Mouse (Mus musculus): ENCODE data around the gene Guk1. TPM values are rescaled to one million over a fixed set of nuclear protein-coding genes. Genes with fewer than 3 reads are reported as not detected.

Guk1 gene
- polyA plus RNA-seq, 1 experiment from 2014 or later, result 205 TPM

GRCm38 (mm10) chr11:59208153-59208831 lies 16.3 kb upstream of the Guk1 start, which contains the start of gene 2310033P09Rik:
Gene 2310033P09Rik (plus strand): TSS chr11:59208321.
- Histone ChIP-seq H3K9ac (replicated peaks; ENCODE audit: low read length) (peak within 1 kb of the TSS; percentile 87), H3K4me2 (ENCODE audit: low read length) (peak within 1 kb of the TSS; percentile 86), H3K36me3 (ENCODE audit: control insufficient read depth, insufficient read depth, low read length) (peaks cover 50% of the 10 kb centered on the region), H3K4me3 (replicated peaks; ENCODE audit: low read depth, low read length) (peak within 1 kb of the TSS; percentile 89), H3K9me3 (ENCODE audit: control insufficient read depth, low read length) (no peaks in the 10 kb centered on the region), H3K27ac (replicated peaks; ENCODE audit: low read depth, low read length) (peak within 1 kb of the TSS; percentile 89), H3K27me3 (ENCODE audit: control insufficient read depth, insufficient read depth, low read length) (no peaks in the 10 kb centered on the region), H3K4me1 (ENCODE audit: control insufficient read depth, insufficient read depth, low read length) (peaks cover 11% of the 10 kb centered on the region)
- DNase-seq (peak; percentile 99), ATAC-seq (ENCODE audit: low FRiP score, low TSS enrichment) (peak; percentile 92)
- WGBS, result under 1% methylated on average over 67 of the region's 67 CpGs

DNA sequence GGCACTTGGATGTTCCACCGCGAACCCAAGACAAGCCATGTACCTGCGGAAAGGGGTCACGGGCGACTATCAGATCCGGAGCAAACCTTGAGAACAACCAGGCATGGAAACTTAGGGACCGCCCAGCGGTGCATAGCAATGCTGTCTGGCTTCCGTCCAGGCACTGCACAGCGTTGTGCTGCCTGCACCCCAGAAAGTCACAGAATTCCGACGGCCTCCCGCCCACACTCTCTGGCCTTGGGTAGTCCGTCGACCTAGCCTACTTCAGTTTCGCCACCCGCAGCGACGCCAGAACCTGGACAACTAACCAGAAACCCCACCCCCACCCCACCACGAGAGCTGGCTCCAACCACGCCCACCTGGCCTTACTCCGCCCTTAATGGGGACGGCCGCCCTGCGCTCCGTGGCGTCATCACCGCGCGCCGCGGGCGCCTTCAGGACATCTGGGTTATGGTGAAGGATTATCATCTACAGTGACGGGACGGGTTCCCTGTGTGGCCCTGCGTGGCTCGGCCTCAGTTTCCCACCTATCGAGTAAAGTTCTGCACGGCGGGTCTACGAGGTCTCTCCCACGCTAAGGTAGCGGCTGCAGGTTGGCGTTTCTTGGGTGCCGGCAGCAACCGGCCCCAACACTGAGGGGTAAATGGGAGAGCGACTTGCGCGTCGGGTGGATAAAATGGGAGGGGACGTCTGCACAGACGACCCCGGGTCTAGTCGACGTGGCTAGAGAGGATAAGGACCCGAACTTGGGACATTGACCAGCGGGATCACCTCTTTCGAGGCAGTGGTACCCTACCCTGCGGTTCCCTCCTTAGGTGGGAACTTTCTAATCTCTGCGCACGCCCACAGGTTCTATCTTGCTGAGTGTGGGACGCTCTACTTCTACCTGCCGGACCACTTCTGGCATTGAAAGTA lies 10.3 kb upstream of the Guk1 start, which contains the start of gene Mrpl55:
Mrpl55 (plus strand) TSS at position 406 of the 915 bp plus-strand sequence.
- WGBS, result under 1% methylated on average over 63 of the region's 63 CpGs
- H3K4me2 ChIP-seq (ENCODE audit: low read length), result peak within 1 kb of the TSS; percentile 89
- peak within 1 kb of the TSS; percentile 58 for H3K9ac ChIP-seq (replicated peaks; ENCODE audit: low read length)
- H3K4me3 ChIP-seq (replicated peaks; ENCODE audit: low read depth, low read length), result peak within 1 kb of the TSS; percentile 72
- peak within 1 kb of the TSS; percentile 39 for H3K27ac ChIP-seq (replicated peaks; ENCODE audit: low read depth, low read length)
- DNase-seq (peak; percentile 98), ATAC-seq (ENCODE audit: low FRiP score, low TSS enrichment) (peak; percentile 92)
- H3K9me3 ChIP-seq (ENCODE audit: control insufficient read depth, low read length), result no peaks in the 10 kb centered on the region
- no peaks in the 10 kb centered on the region for H3K27me3 ChIP-seq (ENCODE audit: control insufficient read depth, insufficient read depth, low read length)
- peaks cover 14% of the 10 kb centered on the region for H3K4me1 ChIP-seq (ENCODE audit: control insufficient read depth, insufficient read depth, low read length)
- H3K36me3 ChIP-seq (ENCODE audit: control insufficient read depth, insufficient read depth, low read length), result peaks cover 23% of the 10 kb centered on the region

- H3K4me1 ChIP-seq (ENCODE audit: control insufficient read depth, insufficient read depth, low read length), result peaks cover 14% of the 10 kb centered on the region
- no peaks in the 10 kb centered on the region for H3K27me3 ChIP-seq (ENCODE audit: control insufficient read depth, insufficient read depth, low read length)
- H3K9ac ChIP-seq (replicated peaks; ENCODE audit: low read length), result peak overlapping the region; percentile 58
- H3K27ac ChIP-seq (replicated peaks; ENCODE audit: low read depth, low read length), result no peak overlapping the region
- 38% methylated on average over 16 of the region's 16 CpGs for WGBS
- H3K9me3 ChIP-seq (ENCODE audit: control insufficient read depth, low read length), result no peaks in the 10 kb centered on the region
- peak overlapping the region; percentile 72 for H3K4me3 ChIP-seq (replicated peaks; ENCODE audit: low read depth, low read length)
- peaks cover 22% of the 10 kb centered on the region for H3K36me3 ChIP-seq (ENCODE audit: control insufficient read depth, insufficient read depth, low read length)
- H3K4me2 ChIP-seq (ENCODE audit: low read length), result peak overlapping the region; percentile 89
- DNase-seq (no peak), ATAC-seq (ENCODE audit: low FRiP score, low TSS enrichment) (no peak)
Observed at GRCm38 (mm10) chr11:59201216-59202002, 9.4 kb upstream of the Guk1 start.

GRCm38 (mm10) chr11:59196230-59196629 lies 4.2 kb upstream of the Guk1 start:
- Histone ChIP-seq H3K36me3 (ENCODE audit: control insufficient read depth, insufficient read depth, low read length) (no peaks in the 10 kb centered on the region), H3K4me3 (replicated peaks; ENCODE audit: low read depth, low read length) (no peak overlapping the region), H3K27ac (replicated peaks; ENCODE audit: low read depth, low read length) (no peak overlapping the region), H3K4me2 (ENCODE audit: low read length) (no peak overlapping the region), H3K9ac (replicated peaks; ENCODE audit: low read length) (no peak overlapping the region), H3K27me3 (ENCODE audit: control insufficient read depth, insufficient read depth, low read length) (no peaks in the 10 kb centered on the region), H3K4me1 (ENCODE audit: control insufficient read depth, insufficient read depth, low read length) (peaks cover 1% of the 10 kb centered on the region; the same call in 1 of the 2 replicates), H3K9me3 (ENCODE audit: control insufficient read depth, low read length) (no peaks in the 10 kb centered on the region)
- ATAC-seq (ENCODE audit: low FRiP score, low TSS enrichment), result no peak
- DNase-seq, result no peak

DNA sequence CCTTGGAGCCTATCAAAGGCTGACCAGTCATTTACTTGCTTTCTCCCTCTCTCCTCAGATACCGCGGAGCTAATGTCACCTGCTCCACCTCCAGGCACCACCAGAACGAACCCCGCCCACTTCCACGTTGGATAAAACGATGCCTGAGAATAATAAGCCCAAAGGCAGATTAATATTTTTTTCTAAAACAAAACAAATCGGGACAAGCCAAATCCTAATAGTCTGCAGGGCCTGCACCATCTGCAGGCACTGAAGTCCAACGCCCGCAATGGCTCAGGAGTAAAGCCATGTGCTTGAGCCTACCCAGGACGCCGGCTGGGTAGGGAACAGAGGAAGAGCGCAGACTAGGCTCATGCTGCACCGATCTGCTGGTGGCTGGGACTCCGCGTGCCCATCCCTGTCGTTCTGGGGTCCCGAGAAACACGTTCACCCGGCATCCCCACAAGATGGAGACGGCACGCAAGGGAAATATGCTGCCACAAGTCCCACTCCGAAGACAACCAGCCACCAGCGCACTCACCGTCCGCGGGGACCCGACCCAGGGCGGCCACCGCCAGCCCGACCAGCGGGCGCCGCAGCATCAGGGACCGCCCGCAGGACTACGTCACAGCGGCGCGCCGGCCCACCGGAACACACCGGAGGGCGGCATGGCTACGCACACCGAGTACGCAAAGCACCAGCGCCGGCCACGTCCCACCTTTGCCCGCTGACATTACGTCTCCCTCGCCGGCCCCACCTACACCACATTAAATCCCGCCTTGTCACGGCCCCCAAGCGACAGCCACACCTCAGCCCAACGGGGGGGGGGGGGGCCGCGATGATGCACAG lies 567 bp downstream of the Guk1 start:
- DNase-seq (peak; percentile 94), ATAC-seq (ENCODE audit: low FRiP score, low TSS enrichment) (peak; percentile 95)
- H3K36me3 ChIP-seq (ENCODE audit: control insufficient read depth, insufficient read depth, low read length), result peaks cover 5% of the 10 kb centered on the region
- no peaks in the 10 kb centered on the region for H3K9me3 ChIP-seq (ENCODE audit: control insufficient read depth, low read length)
- peak overlapping the region; percentile 91 for H3K27ac ChIP-seq (replicated peaks; ENCODE audit: low read depth, low read length)
- WGBS, result under 1% methylated on average over 59 of the region's 59 CpGs
- H3K4me3 ChIP-seq (replicated peaks; ENCODE audit: low read depth, low read length), result peak overlapping the region; percentile 63
- H3K4me2 ChIP-seq (ENCODE audit: low read length), result peak overlapping the region; percentile 77
- H3K4me1 ChIP-seq (ENCODE audit: control insufficient read depth, insufficient read depth, low read length), result peaks cover 14% of the 10 kb centered on the region; the same call in 1 of the 2 replicates
- no peaks in the 10 kb centered on the region for H3K27me3 ChIP-seq (ENCODE audit: control insufficient read depth, insufficient read depth, low read length)
- peak overlapping the region; percentile 74 for H3K9ac ChIP-seq (replicated peaks; ENCODE audit: low read length)

GRCm38 (mm10) chr11:59187706-59188105 lies 4.3 kb downstream of the Guk1 start:
- H3K27ac ChIP-seq (replicated peaks; ENCODE audit: low read depth, low read length), result no peak overlapping the region
- peaks cover 41% of the 10 kb centered on the region for H3K36me3 ChIP-seq (ENCODE audit: control insufficient read depth, insufficient read depth, low read length)
- ATAC-seq (ENCODE audit: low FRiP score, low TSS enrichment) (no peak), DNase-seq (no peak)
- no peaks in the 10 kb centered on the region for H3K9me3 ChIP-seq (ENCODE audit: control insufficient read depth, low read length)
- no peak overlapping the region for H3K9ac ChIP-seq (replicated peaks; ENCODE audit: low read length)
- 86% methylated on average over 6 of the region's 6 CpGs for WGBS
- no peak overlapping the region for H3K4me2 ChIP-seq (ENCODE audit: low read length)
- H3K4me3 ChIP-seq (replicated peaks; ENCODE audit: low read depth, low read length), result no peak overlapping the region
- H3K27me3 ChIP-seq (ENCODE audit: control insufficient read depth, insufficient read depth, low read length), result no peaks in the 10 kb centered on the region
- H3K4me1 ChIP-seq (ENCODE audit: control insufficient read depth, insufficient read depth, low read length), result peaks cover 14% of the 10 kb centered on the region; the same call in 1 of the 2 replicates

DNA sequence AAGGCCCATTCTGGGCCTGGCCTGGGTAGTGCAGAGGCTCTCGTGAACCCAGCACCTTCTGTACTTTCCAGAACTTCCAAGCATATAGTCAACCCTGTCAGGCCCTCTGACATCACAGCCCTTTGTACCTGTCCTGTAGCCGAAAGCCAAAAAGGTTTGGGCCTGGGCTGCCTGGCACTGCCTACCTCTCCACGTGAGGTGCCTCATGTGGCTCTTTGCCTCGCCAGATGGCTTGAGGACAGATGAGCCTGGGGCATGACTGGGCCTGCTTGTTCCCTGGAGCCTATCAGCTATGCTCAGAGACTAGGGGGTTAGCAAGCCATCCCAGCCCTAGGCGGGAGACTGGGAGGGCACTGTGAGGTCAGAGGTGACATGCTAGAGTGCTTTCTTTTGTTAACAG lies 6.5 kb downstream of the Guk1 start:
- Histone ChIP-seq H3K27ac (replicated peaks; ENCODE audit: low read depth, low read length) (no peak overlapping the region), H3K4me1 (ENCODE audit: control insufficient read depth, insufficient read depth, low read length) (0 out of 2 replicates have a peak, but pooled peaks cover 8% of the 10 kb centered on the region), H3K36me3 (ENCODE audit: control insufficient read depth, insufficient read depth, low read length) (peaks cover 44% of the 10 kb centered on the region), H3K9ac (replicated peaks; ENCODE audit: low read length) (no peak overlapping the region), H3K9me3 (ENCODE audit: control insufficient read depth, low read length) (no peaks in the 10 kb centered on the region), H3K27me3 (ENCODE audit: control insufficient read depth, insufficient read depth, low read length) (no peaks in the 10 kb centered on the region), H3K4me3 (replicated peaks; ENCODE audit: low read depth, low read length) (no peak overlapping the region), H3K4me2 (ENCODE audit: low read length) (no peak overlapping the region)
- DNase-seq (no peak), ATAC-seq (ENCODE audit: low FRiP score, low TSS enrichment) (no peak)
- 84% methylated on average over 5 of the region's 5 CpGs for WGBS
